Mouse (Mus musculus) cortical plate, adult 2 months (tissue): ENCODE results near the gene H2-Q2. TPM values are rescaled to one million over a fixed set of nuclear protein-coding genes. Genes with fewer than 3 reads are reported as not detected.
"Not testable (repeated sequence)": the region's sequence is repeated elsewhere in the genome, so short reads cannot be mapped to it uniquely, and the experiment has no call there.

Experiments
- H3K27ac ChIP-seq: fragments of 200-500 bp; 2 replicates; pipeline ENCODE4 v1.5.1; 2012; ENCODE audit warnings: low read length, control low read depth, inconsistent platforms; ENCODE audit not compliant: insufficient read depth
- H3K4me1 ChIP-seq: fragments of 200-500 bp; 2 replicates; pipeline ENCODE4 v1.6.1; 2011; ENCODE audit warnings: low read length; ENCODE audit not compliant: control insufficient read depth, insufficient read depth
- H3K4me3 ChIP-seq: fragments of 200-500 bp; 2 replicates; pipeline ENCODE4 v1.5.1; 2011; ENCODE audit warnings: mild to moderate bottlenecking, low read length, control low read depth; ENCODE audit not compliant: insufficient read depth
- CTCF ChIP-seq: fragments of 200-500 bp; IDR thresholded peaks from 2 replicates; pipeline ENCODE4 v1.5.1; 2011; ENCODE audit warnings: mild to moderate bottlenecking, control low read depth, low read length; ENCODE audit not compliant: insufficient read depth; ENCODE audit errors: extremely low read depth
- POLR2A ChIP-seq: fragments of 200-500 bp; IDR thresholded peaks from 2 replicates; pipeline ENCODE4 v1.6.1; 2011; ENCODE audit warnings: mild to moderate bottlenecking, low read length, control low read depth; ENCODE audit not compliant: insufficient read depth; ENCODE audit errors: extremely low read depth
- polyA plus RNA-seq: library from polyadenylated mRNA; depleted of rRNA; stranded (reverse); fragments of >200 nt; gene quantifications from 2 replicates; pipeline ENCODE4 v1.2.3, GENCODE M21; 2012; rRNA removed

H2-Q2 gene
- polyA plus RNA-seq = 0.57 and 0.96 TPM in 2 replicates

- Histone ChIP-seq H3K27ac (no peak within 1 kb of the TSS), H3K4me1 (no peaks in the 10 kb centered on the region), H3K4me3 (no peak within 1 kb of the TSS; the same call in 1 of the 2 replicates)
- TF ChIP-seq POLR2A (no peak), CTCF (no peak)
Measured at GRCm38 (mm10) chr17:35342071-35342671, at the start of gene H2-Q2. TSS of gene H2-Q2 (plus strand) at chr17:35342242.

- TF ChIP-seq CTCF = peak; percentile 51
- not testable (repeated sequence) for H3K4me3 ChIP-seq, H3K27ac ChIP-seq, H3K4me1 ChIP-seq
Measured at GRCm38 (mm10) chr17:35295796-35296195, 46.2 kb upstream of the H2-Q2 start.

GRCm38 (mm10) chr17:35300261-35300945 lies 41.6 kb upstream of the H2-Q2 start:
- H3K4me3 ChIP-seq, H3K4me1 ChIP-seq, H3K27ac ChIP-seq: not testable (repeated sequence)

- TF ChIP-seq POLR2A (no peak), CTCF (peak; percentile 69)
- Histone ChIP-seq H3K4me1 (no peaks in the 10 kb centered on the region), H3K27ac (no peak overlapping the region), H3K4me3 (no peak overlapping the region)
Measured at GRCm38 (mm10) chr17:35301645-35302258, 40.3 kb upstream of the H2-Q2 start.

GRCm38 (mm10) chr17:35303271-35303670 lies 38.8 kb upstream of the H2-Q2 start:
- no peak for TF ChIP-seq POLR2A
- no peak for TF ChIP-seq CTCF
- Histone ChIP-seq H3K4me1 (no peaks in the 10 kb centered on the region), H3K4me3 (no peak overlapping the region), H3K27ac (no peak overlapping the region)

GRCm38 (mm10) chr17:35303756-35304350 lies 38.2 kb upstream of the H2-Q2 start:
- H3K4me3 ChIP-seq = no peak overlapping the region
- no peak for TF ChIP-seq CTCF
- TF ChIP-seq POLR2A = no peak
- no peak overlapping the region for H3K27ac ChIP-seq
- no peaks in the 10 kb centered on the region for H3K4me1 ChIP-seq

GRCm38 (mm10) chr17:35304478-35304877 lies 37.6 kb upstream of the H2-Q2 start:
- TF ChIP-seq CTCF = no peak
- no peak for TF ChIP-seq POLR2A
- Histone ChIP-seq H3K27ac (no peak overlapping the region), H3K4me1 (no peaks in the 10 kb centered on the region), H3K4me3 (no peak overlapping the region)

- H3K4me1 ChIP-seq, H3K27ac ChIP-seq, H3K4me3 ChIP-seq: not testable (repeated sequence)
Measured at GRCm38 (mm10) chr17:35304921-35305320, 37.1 kb upstream of the H2-Q2 start.

GRCm38 (mm10) chr17:35318671-35319070 lies 23.4 kb upstream of the H2-Q2 start:
- no peak overlapping the region for H3K27ac ChIP-seq
- H3K4me1 ChIP-seq = no peaks in the 10 kb centered on the region
- no peak for TF ChIP-seq POLR2A
- TF ChIP-seq CTCF = no peak
- H3K4me3 ChIP-seq = no peak overlapping the region

- Histone ChIP-seq H3K27ac (no peak within 1 kb of the TSS), H3K4me1 (no peaks in the 10 kb centered on the region), H3K4me3 (no peak within 1 kb of the TSS)
- TF ChIP-seq POLR2A (no peak), CTCF (no peak)
Measured at GRCm38 (mm10) chr17:35320327-35321081, 21.5 kb upstream of the H2-Q2 start, which contains the start of gene H2-Q1. TSS of gene H2-Q1 (plus strand) at chr17:35320405.
